Mouse (Mus musculus): ENCODE measurements around the gene Rasal2.
"Not testable (repeated sequence)": the region's sequence is repeated elsewhere in the genome, so short reads cannot be mapped to it uniquely, and the experiment has no call there.

Rasal2 gene

GRCm38 (mm10) chr1:157248112-157248511 lies 164.3 kb downstream of the Rasal2 start:
- in situ Hi-C loops (cut with MboI; ENCODE audit: low sequenced_read_pairs), result no loop called here

- in situ Hi-C loops (cut with MboI; ENCODE audit: low sequenced_read_pairs), result no loop called here
Observed at GRCm38 (mm10) chr1:157247341-157247740, 165.1 kb downstream of the Rasal2 start.

GRCm38 (mm10) chr1:157246779-157247178 lies 165.6 kb downstream of the Rasal2 start:
- in situ Hi-C loops (cut with MboI; ENCODE audit: low sequenced_read_pairs), result no loop called here

- in situ Hi-C loops (cut with MboI; ENCODE audit: low sequenced_read_pairs), result no loop called here
Observed at GRCm38 (mm10) chr1:157244453-157244790, 168.0 kb downstream of the Rasal2 start.

- in situ Hi-C loops (cut with MboI; ENCODE audit: low sequenced_read_pairs), result no loop called here
Observed at GRCm38 (mm10) chr1:157243576-157244452, 168.6 kb downstream of the Rasal2 start.

GRCm38 (mm10) chr1:157239687-157240086 lies 172.7 kb downstream of the Rasal2 start:
- in situ Hi-C loops (cut with MboI; ENCODE audit: low sequenced_read_pairs), result no loop called here

GRCm38 (mm10) chr1:157236650-157237344 lies 175.6 kb downstream of the Rasal2 start:
- in situ Hi-C loops (cut with MboI; ENCODE audit: low sequenced_read_pairs), result not testable (repeated sequence)

- in situ Hi-C loops (cut with MboI; ENCODE audit: low sequenced_read_pairs), result no loop called here
Observed at GRCm38 (mm10) chr1:157233451-157233850, 178.9 kb downstream of the Rasal2 start.

GRCm38 (mm10) chr1:157232372-157232771 lies 180.0 kb downstream of the Rasal2 start:
- in situ Hi-C loops (cut with MboI; ENCODE audit: low sequenced_read_pairs), result no loop called here

GRCm38 (mm10) chr1:157231016-157231415 lies 181.4 kb downstream of the Rasal2 start:
- in situ Hi-C loops (cut with MboI; ENCODE audit: low sequenced_read_pairs), result no loop called here

- in situ Hi-C loops (cut with MboI; ENCODE audit: low sequenced_read_pairs), result no loop called here
Observed at GRCm38 (mm10) chr1:157230386-157230785, 182.0 kb downstream of the Rasal2 start.

- in situ Hi-C loops (cut with MboI; ENCODE audit: low sequenced_read_pairs), result no loop called here
Observed at GRCm38 (mm10) chr1:157225013-157225412, 187.4 kb downstream of the Rasal2 start.

GRCm38 (mm10) chr1:157220910-157221309 lies 191.5 kb downstream of the Rasal2 start:
- in situ Hi-C loops (cut with MboI; ENCODE audit: low sequenced_read_pairs), result no loop called here

- in situ Hi-C loops (cut with MboI; ENCODE audit: low sequenced_read_pairs), result no loop called here
Observed at GRCm38 (mm10) chr1:157220466-157220865, 191.9 kb downstream of the Rasal2 start.

- in situ Hi-C loops (cut with MboI; ENCODE audit: low sequenced_read_pairs), result no loop called here
Observed at GRCm38 (mm10) chr1:157208754-157209153, 203.6 kb downstream of the Rasal2 start.

- in situ Hi-C loops (cut with MboI; ENCODE audit: low sequenced_read_pairs), result no loop called here
Observed at GRCm38 (mm10) chr1:157205685-157206084, 206.7 kb downstream of the Rasal2 start.

GRCm38 (mm10) chr1:157183043-157183442 lies 229.4 kb downstream of the Rasal2 start:
- in situ Hi-C loops (cut with MboI; ENCODE audit: low sequenced_read_pairs), result no loop called here

GRCm38 (mm10) chr1:157182431-157182830 lies 230.0 kb downstream of the Rasal2 start:
- in situ Hi-C loops (cut with MboI; ENCODE audit: low sequenced_read_pairs), result no loop called here

GRCm38 (mm10) chr1:157181081-157181480 lies 231.3 kb downstream of the Rasal2 start:
- in situ Hi-C loops (cut with MboI; ENCODE audit: low sequenced_read_pairs), result no loop called here

GRCm38 (mm10) chr1:157178988-157179764 lies 233.2 kb downstream of the Rasal2 start:
- in situ Hi-C loops (cut with MboI; ENCODE audit: low sequenced_read_pairs), result no loop called here

GRCm38 (mm10) chr1:157169292-157169691 lies 243.1 kb downstream of the Rasal2 start:
- in situ Hi-C loops (cut with MboI; ENCODE audit: low sequenced_read_pairs), result no loop called here
